Mouse (Mus musculus) cerebellum, adult 11-12 months (tissue): ENCODE measurements at regions not wholly inside any gene's neighbourhood (a gene's known extent, or its start where the extent isn't known, plus 50 kb on each side); places are given as distances from the start of the nearest gene placed in this dataset.
A peak's percentile ranks its signal among the peaks of the same experiment; 100 is the strongest.

Experiments used
- DNase-seq: peaks from one replicate; pipeline ENCODE4 v3.0.0; 2022

DNA sequence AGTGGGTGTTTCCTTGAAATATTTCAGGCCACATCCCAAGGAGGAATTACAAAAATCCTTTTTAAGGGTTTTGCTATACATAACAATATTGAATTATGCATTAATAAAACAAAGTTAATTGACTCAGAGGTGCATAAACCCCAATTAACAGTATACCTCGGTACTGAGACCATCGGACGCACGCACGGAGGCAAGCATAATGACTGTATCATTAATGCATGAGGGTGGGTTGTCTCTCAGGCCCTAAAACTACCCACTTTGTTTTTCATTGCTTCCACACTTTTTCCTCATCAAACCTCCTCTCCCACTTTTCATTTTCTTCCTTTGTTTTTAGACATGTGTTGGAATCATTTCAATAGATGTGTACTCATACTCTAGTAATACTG is 339.6 kb downstream of the Btg1 start:
- DNase-seq: no peak

DNA sequence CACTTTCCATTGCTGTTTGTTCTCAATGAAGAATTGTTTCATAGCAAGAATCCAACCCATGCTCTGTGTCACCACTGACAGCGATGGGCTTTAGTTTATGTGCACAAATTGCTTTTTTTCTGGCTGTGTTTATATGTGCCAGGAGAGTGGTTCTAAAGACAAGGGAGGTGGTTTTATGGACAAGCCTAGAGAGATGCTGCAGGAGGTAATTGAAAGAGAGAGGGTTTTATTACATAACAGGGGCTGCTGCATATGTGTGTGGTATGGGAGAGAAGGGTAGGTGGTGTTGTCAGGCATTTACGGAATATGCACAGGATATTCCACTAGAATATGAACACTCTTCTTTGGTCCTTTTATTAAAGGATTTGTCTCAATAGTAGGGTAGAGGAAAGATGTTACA is 340.2 kb downstream of the Btg1 start:
- no peak for DNase-seq

DNA sequence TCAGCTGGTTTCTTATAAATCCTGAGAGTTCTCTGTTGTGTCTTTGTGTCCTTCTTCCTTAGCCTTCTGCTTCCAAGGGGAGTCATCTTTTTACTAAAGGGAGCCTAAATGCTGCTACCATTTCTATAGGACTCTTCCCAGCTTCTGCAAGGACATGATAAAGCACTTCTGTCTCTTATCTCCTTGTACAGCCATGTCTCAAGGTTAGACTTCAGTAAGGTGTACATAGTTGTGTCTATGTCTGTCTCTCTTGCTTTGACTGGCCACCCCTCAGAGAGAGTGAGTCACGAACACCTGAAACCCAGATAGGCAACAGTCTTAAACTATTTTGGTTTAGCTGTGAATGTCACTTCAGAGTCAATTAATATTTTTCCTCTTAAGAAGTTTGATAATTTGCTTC is 353.0 kb downstream of the Btg1 start:
- no peak for DNase-seq

DNA sequence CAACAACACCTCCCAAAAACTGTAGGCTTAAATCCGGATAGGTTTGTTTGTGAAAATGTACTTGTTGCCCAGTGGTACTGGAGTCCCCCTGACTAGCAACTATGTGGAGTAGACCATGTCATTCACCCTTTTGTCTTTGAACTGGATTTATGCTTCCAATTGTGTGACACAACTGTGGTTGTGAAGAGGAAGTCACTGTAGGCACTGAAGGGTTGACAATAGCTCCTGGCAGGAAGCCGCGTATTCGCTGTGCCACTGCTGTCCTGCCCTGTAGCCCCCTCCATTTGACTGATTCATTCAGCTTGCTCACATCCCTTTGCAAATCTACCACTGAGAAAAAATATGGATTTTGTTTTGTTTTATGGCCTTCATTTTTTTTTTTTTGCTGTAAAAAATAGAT is 353.9 kb downstream of the Btg1 start:
- DNase-seq: no peak

DNA sequence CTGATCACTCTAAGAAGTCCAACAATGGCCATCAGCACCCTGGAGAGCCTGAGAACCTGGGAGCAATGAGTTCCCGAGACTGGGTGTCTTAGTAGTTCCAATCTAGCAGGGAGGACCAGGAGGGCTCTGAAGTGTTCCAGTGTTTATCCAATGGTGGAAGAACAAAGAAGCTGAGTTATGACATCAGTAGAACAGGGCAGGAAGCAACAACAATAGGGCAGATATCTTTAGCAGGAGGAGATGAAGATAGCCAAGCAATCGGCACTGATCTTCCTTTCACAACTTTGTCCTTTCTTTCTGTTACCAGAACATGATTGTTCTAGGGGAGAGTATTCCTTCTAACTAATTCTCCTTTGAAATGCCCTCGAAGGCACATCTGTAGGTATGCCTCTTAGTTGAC is 355.0 kb downstream of the Btg1 start:
- DNase-seq: no peak

DNA sequence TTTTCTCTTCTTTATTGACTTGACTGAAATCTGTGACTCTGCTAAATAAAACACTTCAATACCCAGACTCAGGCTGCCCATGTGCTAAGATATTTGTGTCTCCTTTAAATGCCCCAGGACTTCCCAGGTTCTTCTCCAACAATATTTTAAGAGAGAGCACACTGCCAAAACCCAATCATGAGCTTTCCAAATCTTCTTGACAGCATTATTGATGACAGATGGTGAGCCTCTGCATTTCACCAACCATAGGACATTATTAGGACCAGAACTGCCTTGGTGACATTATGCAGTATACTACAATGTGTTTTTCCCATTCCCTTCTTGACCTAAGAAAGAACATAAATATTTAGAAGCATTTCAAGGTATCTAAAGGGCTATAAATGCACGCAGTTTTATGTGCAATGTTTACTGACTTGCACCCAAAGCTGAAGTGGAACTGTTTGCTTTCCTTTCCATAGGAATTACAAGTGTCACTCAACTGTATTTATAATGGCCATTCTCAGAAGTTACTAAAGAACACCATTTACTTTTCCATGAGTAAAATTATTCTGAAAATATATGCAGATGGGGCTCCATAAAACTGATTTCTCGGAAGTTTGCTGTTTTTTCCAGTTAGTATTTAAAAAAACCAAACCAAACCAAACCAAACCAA is 357.6 kb downstream of the Btg1 start:
- peak; percentile 23 for DNase-seq

DNA sequence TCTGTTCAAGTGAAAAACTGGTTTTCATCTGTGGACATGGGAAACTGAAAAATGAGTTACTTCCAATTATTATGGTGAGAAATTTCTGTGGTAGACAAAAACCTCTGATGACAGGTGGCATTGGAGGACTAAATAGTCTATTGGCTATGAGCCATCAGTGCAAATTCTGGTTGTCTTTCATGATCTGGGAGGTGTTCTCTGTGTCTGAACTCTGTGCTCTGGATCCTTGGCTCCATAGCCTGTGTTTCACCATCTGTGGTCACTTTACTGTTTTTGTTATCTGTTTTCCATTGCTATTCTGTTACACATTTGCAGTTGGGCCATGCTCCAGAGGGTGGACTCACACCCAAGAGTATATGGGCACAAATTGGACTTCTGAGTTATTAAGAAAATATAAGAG is 359.9 kb downstream of the Btg1 start:
- peak; percentile 50 for DNase-seq

DNA sequence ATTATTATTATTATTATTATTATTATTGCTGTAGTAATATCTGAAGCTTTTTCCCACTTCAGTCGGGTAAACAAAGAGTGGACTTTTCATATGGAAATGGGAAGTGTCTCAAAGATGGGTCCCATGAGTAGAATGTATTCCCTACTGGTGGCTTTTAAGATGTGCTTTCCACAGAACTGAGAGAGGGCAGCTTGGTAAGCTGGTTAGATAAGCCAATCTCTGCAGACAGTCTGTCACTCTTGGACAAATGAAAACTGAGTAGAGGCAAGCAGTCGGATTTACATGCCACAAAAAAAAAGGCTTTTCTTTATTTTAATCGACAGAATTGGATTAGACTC is 363.7 kb downstream of the Btg1 start:
- no peak for DNase-seq

DNA sequence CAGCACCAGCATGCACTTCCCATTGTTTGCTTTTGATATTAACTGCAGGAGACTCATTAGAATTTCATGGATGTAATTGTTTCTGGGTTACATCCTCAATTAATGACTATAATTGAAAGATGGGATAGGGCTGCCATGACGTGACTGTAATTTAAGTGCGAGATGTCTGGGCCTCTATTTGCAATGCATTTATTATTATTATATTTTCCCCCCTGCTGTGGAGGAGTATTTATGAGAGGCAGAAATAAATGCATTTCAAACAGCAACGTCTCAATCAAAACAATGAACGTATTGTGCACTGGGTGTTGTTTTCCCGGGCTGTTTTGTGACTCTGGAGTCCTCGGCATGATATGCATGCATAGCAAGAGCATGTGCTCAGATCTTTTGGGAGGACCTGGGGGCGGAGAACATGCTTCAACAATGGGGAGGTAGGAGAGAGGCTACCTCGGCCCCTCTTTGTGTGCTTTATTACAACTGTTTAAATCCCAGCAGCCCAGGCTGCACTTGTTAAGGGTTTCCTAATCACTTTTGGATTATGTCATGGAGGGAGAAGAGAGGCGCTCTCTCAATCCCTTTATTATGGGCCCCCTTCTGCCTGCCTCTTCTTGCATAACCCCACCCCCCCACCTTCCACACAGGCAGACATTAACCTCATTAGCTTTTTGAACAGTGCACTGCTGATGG is 364.2 kb downstream of the Btg1 start:
- DNase-seq: no peak

DNA sequence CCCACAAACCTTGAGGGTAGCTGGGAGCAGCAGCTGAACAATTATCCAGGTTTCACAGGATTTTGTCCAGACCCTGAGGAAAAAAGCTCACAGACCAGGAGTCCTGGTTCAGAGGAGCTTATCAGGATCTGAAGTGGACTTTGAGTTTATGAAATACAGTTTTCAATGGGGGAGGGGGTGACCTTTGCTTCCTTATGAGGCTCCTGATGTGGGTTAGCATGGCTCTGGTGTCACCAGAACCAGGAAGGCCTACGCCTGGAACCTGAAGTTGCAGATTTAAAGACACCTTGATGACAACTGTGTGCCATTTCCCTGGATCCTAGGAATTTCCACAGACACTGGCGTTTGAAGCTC is 364.7 kb downstream of the Btg1 start:
- no peak for DNase-seq

DNA sequence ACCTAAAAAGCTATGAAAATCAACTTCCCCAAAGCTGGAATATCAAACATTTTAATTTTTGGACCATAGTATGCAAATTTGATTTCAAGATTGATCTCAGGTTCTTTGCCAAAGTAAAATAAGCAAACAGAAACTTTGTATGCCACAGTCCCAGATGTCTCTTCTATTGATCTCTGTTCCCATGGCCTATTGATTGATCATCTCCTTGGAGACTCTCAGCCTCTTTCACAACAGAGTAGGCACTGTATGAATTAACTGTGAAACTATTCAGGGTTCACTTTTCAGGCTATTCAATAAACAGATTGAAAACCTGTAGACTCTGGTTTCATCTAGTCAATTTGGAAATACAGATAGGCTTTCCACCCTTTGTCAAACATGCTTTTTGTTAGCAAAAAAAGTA is 384.1 kb downstream of the Btg1 start:
- no peak for DNase-seq

DNA sequence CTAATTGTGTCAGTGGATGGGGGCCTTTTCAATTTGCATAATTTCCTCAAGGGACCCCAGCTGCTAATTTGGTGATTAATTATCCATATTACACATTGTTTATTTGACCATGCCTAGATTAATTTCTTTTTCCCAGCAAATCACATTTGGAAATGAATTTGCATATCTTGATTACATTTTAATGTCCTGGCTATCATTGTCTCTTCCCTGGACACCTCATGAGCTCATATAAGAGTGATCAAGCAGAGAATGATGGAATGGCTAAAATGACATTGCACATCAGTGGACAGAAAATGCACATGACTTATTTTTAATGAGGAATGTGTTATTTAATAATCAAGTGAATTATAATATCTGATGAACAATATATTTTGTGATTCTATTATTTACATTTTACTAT is 392.1 kb downstream of the Btg1 start:
- DNase-seq: no peak

DNA sequence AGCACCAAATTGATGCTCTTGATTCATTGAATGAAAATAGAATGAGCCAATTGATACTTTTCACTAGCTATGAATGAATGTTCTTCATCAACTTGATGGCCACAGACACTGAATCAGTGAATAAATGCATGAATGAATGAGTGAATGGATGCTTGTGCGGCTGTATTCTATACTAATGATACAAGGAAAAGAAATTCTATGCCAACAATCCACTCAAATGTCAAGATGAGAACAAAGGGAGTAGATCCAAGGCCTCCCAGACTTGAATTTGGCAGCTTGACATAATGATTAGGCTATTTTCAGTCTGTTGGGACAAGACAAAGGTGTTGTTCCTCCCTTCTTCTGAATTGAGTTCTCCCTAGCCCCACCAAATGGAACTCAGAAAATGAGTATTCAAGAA is 393.1 kb downstream of the Btg1 start:
- no peak for DNase-seq

DNA sequence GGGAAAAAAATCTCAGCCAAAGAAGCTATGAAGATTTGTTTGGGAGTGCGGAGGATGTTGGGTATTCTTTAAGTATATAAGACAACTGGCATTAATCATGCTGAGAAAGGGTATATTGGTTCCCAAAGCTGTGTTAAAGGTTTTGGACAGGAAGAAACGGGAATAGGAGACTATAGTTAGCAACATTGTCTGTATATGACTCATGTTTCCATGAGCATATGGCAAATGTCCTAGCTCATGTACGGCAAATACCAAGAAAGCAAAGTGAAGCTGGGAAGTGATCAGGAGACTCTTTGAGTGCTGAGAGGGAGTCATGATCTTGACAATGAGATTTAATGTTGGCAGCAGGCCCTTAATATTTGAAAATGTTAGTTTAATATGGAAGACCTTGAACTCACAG is 401.8 kb downstream of the Btg1 start:
- DNase-seq: no peak

DNA sequence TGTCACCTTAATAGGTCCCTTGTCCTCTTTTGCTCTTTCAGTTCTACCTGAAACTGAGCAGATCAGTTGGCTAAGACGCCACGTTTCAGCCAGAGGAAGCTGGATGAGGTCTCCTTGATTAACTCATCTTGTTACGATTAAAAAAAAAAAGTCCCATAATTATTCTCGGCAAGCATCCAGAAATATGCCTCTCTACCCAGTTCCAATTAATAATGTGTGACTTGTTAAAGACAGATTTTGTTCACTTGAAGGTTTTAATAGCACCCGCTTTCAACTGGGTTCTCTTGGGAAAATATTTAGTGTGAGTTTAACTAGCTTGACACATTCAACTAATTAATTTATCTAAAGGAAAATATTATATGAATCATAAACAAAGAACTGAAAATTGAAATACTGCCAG is 412.0 kb downstream of the Btg1 start:
- DNase-seq: no peak

DNA sequence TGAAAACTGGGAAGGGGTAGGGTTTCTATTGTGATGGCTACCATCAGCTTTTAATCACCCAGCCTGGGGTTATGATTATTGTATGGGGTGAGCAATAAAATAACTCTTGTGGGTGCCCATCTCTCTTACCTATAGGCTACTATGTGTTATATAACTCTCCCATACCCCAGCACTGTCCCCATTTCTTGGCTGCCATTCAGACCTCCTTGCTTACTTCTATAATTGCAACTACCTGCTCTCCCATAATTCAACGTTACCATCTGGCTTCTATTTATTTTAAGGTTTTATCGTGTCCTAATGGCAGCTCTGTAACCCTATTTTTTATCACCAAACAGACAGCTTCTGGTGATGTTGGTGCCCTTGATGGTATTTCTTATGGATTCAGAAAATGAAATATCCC is 414.2 kb downstream of the Btg1 start:
- DNase-seq: no peak

DNA sequence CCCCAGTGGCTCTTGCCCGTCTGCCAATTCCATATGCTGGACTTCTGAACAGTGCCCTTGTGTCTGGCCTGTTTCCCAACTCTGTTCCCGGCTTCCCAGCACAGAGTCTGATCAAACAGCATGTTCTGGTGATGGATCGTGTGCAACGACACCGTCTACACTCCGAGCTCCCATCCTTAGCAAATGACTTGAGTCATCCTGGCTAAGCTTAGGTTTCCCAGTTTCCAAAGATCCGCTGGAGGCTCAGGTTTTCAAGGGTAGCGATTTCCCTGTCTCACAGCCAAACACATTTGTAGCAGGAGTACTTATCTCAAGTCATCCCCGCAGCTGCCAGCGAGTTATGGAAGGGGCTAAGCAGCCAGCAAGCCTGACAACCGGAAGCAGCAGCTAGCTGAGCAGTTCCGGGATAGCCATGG is 418.6 kb downstream of the Btg1 start:
- peak; percentile 71 for DNase-seq

DNA sequence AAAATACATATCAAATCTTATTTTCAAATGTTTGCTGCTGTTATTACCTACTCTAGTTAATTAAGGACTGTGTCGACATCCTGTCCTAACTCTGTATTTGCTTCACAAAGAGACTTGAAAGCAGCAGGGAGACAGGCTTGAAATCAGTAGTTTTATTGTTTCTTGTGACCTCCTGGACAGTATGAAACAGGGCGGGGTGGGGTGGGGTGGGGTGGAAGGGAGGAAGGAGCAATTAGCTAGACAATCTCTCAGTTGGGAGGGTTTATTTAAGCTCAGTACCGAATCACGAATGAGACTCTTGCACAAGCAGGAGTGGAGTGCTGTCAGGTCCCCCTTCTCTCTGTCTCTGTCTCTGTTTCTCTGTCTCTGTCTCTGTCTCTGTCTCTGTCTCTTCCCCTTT is 421.2 kb downstream of the Btg1 start:
- no peak for DNase-seq

DNA sequence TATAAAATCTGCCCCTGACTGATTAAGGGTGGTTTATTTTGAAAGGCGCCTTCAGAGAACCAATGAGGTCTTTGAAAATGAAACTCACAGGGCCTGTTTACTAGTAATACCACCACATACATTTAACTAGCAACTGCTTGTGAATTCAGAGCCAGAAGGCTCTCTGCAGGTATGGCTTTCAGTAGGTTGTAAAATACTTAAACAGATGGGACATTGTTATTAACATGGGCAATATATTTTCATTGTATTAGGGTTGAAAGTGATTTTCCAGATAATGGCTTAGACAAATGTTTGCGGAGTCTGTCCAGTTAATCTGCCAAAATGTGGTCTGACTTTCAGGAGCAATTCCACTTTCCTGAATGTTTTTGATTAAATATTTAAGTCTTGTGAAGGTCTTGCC is 430.8 kb downstream of the Btg1 start:
- no peak for DNase-seq

DNA sequence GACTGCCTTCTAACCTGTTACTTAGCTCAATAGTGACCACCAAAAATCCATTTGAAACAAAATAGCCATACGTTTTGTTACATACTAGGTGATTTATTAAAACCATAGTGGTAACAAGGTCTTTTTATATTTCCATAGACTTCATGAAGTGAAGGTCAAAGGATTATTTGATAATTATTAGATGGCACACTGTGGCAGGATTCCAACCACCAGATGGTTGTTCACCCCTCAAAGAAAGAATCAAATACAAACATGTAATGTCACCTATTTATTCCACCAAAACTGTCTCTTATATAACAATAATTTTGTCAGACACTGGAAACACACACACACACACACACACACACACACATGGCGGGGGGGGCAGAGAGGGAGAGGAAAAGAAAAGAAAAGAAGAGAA is 431.2 kb downstream of the Btg1 start:
- DNase-seq: no peak

DNA sequence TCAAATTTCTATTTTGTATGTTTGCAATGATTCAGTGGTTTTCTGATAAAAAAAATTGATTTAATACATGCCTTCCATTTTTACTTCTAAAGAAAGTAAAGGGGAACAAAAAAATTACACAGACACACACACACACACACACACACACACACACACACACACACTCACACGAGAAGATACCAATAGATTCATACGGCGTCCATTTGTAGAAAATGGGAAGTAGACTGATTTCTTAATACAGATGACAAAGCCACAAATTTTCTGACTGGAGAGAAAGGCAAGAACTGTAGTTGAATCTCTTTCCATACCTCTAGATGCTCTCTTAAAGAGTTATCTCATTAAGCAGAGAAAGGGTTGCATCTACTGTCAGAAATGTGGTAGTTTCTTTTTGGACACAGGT is 424.9 kb upstream of the Dcn start:
- DNase-seq: no peak

DNA sequence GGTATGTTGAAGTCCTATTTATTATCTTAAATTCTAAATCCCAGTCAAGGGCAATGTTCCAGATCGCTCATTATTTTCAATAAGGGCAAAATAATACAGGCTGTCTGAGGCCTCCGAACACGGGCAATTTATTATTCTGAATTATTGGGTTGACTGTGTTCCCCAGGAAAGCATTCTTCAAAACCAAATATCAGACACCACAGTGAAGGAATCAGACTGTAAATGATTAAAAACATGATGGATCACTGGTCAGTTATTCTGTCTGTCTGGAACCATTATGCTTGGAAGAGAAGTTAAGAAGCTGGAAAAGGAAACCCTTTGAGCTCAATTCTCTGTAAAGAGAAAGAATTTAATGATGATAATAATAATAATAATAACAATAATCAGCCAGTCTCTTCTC is 417.4 kb upstream of the Dcn start:
- DNase-seq: no peak

DNA sequence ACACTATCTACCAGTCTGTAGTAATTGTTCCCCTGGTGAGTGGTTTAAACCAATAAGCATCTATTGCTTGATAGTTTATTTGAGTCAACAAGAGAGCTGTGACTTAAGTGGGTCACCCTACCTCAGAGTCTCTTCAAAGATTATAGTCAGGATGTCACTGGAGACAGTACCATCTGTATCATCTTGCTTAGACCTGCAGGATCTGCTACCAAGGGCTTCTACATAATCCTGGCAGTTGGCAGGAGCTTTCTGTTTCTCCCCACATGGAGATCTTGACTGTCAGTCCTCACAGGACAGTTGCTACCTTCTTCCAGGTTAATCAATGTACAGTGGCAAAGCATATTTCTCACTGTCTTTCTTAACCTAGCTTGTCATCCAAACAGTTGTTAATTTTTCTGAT is 414.9 kb upstream of the Dcn start:
- peak; percentile 77 for DNase-seq

DNA sequence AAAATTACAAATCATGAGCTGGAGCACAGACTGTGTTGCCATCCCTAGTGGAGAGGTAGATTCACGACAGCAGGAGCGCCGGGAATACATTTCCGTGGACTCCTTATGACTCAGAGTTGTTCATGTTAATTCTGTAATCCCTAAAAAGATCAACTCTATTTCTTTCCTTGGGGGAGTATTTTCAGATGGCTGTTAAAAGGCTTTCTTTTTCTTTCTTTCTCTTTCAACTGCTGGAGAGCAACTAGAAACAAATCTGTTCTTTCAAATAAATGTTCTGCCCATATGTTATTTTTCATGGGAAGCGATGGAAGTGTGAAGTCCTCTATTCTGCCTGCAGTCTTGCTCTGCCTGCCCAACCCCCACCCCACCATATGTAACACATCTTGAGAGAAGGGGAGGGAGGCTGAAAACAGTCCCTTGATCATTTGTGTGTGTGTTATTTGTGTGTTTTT is 401.4 kb upstream of the Dcn start:
- no peak for DNase-seq

DNA sequence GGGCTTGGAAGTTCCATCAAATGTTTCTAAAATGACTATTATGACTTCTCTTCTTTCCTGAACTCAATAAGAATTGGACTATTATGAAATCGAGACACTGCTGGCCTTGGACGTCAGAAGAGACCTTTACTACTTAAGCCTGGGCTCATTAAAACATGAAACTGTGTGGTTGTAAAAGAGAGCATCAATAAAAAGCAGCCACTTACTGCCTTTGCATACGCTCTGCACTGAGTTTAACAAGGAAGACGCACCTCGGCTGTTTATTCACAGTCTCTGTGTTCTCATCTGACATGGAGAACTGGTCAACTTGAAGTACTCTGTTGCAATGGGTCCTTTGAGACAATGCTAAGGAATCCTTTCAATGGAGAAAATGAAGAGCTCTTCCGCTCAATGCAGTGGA is 399.8 kb upstream of the Dcn start:
- no peak for DNase-seq
